Mouse (Mus musculus) retina, adult 2 months (tissue): ENCODE measurements around the gene Shpk.

ENCODE experiments used
- DNase-seq: peaks from one replicate; pipeline ENCODE4 v3.0.0-alpha.2; 2012; ENCODE audit warnings: low read depth, low spot score

Gene Shpk

GRCm38 (mm10) chr11:73199230-73199712 is at the start of gene Shpk:
Gene Shpk, plus strand, starts transcription at chr11:73199460.
- peak; percentile 85 for DNase-seq

GRCm38 (mm10) chr11:73155071-73155470 is 44.2 kb upstream of the Shpk start:
- no peak for DNase-seq

GRCm38 (mm10) chr11:73159957-73160810 is 39.1 kb upstream of the Shpk start, which contains the start of gene P2rx5:
Gene P2rx5, plus strand, starts transcription at chr11:73160421.
- DNase-seq, result no peak

- DNase-seq, result peak; percentile 26
Observed at GRCm38 (mm10) chr11:73160811-73161200, 38.5 kb upstream of the Shpk start.

GRCm38 (mm10) chr11:73161616-73162015 is 37.6 kb upstream of the Shpk start:
- no peak for DNase-seq

GRCm38 (mm10) chr11:73162284-73162683 is 37.0 kb upstream of the Shpk start:
- DNase-seq, result no peak

GRCm38 (mm10) chr11:73168071-73168470 is 31.2 kb upstream of the Shpk start:
- DNase-seq, result no peak

- no peak for DNase-seq
Observed at GRCm38 (mm10) chr11:73168576-73168975, 30.7 kb upstream of the Shpk start.

GRCm38 (mm10) chr11:73169231-73169630 is 30.0 kb upstream of the Shpk start:
- DNase-seq, result no peak

- no peak for DNase-seq
Observed at GRCm38 (mm10) chr11:73172186-73172585, 27.1 kb upstream of the Shpk start.

- no peak for DNase-seq
Observed at GRCm38 (mm10) chr11:73175612-73176011, 23.6 kb upstream of the Shpk start.

GRCm38 (mm10) chr11:73176186-73176585 is 23.1 kb upstream of the Shpk start:
- no peak for DNase-seq

GRCm38 (mm10) chr11:73176608-73177508 is 22.4 kb upstream of the Shpk start, which contains the start of the genes Emc6 and Tax1bp3:
Gene Emc6, minus strand, starts transcription at chr11:73177037.
Gene Tax1bp3, plus strand, starts transcription at chr11:73177083.
- DNase-seq, result peak; percentile 94

GRCm38 (mm10) chr11:73177509-73177875 is 21.8 kb upstream of the Shpk start:
- DNase-seq, result no peak

- no peak for DNase-seq
Observed at GRCm38 (mm10) chr11:73177895-73178294, 21.4 kb upstream of the Shpk start.

GRCm38 (mm10) chr11:73185872-73186615 is 13.2 kb upstream of the Shpk start:
- no peak for DNase-seq

- no peak for DNase-seq
Observed at GRCm38 (mm10) chr11:73187231-73187630, 12.0 kb upstream of the Shpk start.

GRCm38 (mm10) chr11:73193047-73193446 is 6.2 kb upstream of the Shpk start:
- DNase-seq, result no peak

GRCm38 (mm10) chr11:73194444-73194843 is 4.8 kb upstream of the Shpk start:
- no peak for DNase-seq

- no peak for DNase-seq
Observed at GRCm38 (mm10) chr11:73198190-73198589, 1.1 kb upstream of the Shpk start.

- DNase-seq, result peak; percentile 81
Observed at GRCm38 (mm10) chr11:73198603-73199229, 544 bp upstream of the Shpk start, which contains the start of gene Ctns. Gene Ctns, minus strand, starts transcription at chr11:73199042.
